Mouse (Mus musculus): ENCODE results near the gene Tmem132d.

GRCm38 (mm10) chr5:128438078-128438477 lies 5.2 kb upstream of the Tmem132d start:
- TF ChIP-seq ZNF384 (IDR thresholded peaks at IDR 0.05; ENCODE audit: low read depth, low read length) (no peak), HCFC1 (IDR thresholded peaks at IDR 0.05; ENCODE audit: borderline replicate concordance, insufficient read depth, low read length) (no peak), ZC3H11A (IDR thresholded peaks at IDR 0.05; ENCODE audit: borderline replicate concordance, low read depth, low read length) (no peak), MAFK (IDR thresholded peaks at IDR 0.05; ENCODE audit: insufficient read depth, low read depth, low read length) (no peak), CHD2 (IDR thresholded peaks at IDR 0.05; ENCODE audit: low read depth, low read length) (no peak)
